Mouse (Mus musculus) frontal cortex, postnatal 14 days (tissue): ENCODE results near the gene Fn3k.

Experiments
- DNase-seq, 2 experiments: peaks; one replicate each; pipeline ENCODE4 v3.0.0; 2022; ENCODE audit warnings: low spot score in 2 of 2

Fn3k gene

DNA sequence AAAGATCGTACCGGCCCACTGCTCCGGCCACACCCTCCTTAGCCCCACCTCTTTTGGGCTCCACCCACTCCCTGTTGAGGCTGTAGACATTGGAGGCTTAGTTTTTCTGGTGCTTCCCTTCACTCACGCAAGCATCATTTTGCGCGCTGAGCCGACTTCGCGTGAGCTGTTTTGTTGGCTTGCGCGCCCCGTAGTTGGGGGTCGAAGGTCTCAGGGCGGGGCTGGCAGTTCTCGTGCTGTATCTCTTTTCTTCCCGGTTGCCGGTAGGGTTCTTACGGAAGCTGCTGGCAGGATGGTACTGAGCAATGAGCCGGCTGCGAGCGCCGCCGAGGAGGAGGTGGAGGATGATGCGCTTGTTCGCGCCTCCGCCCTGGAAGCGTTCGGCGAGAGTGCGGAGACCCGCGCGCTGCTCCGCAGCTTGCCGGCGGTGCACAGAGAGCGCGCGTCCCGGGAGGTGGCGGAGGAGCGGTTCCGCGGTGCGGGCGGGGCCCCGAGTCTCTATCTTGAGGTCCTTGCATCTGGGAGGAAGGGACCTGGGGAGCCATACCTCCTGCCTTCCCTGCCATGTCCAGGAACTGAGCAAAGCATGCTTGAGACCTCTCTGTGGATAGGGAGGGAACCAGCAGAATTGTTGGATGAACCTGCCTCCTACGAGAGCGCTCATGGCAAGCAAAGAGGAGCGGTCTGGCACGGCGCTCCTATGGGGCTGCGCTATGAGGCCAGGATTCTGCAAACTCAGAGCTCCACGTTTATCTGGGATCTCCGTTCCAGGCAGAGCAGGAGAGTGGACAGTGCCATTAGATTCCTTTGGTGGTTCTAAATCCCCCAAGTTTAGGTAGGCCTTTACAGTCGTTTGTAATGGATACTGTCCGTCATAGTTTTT is 17.3 kb downstream of the Fn3k start, which contains the start of gene Tbcd:
TSS of gene Tbcd (plus strand) at position 197 of the 883 bp plus-strand sequence.
- DNase-seq = peak; percentile 93 to 95

DNA sequence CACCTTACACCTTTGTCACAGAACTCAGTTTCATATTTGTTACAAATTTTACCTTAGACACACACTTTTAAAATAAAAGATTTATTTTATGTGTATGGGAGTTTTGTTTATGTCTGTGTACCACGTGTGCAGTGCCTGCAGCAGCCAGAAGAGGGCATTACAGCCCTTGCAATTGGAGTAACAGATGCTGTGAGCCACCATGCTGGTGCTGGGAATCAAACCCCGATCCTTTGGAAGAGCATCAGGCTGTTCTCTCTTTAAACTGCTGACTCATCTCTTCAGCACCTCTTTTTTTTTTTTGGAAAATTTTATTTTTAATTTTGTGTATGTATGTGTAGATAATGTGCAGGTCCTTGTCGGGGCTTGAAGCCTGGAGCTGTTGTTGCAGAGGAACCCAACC is 23.2 kb downstream of the Fn3k start:
- DNase-seq = no peak

DNA sequence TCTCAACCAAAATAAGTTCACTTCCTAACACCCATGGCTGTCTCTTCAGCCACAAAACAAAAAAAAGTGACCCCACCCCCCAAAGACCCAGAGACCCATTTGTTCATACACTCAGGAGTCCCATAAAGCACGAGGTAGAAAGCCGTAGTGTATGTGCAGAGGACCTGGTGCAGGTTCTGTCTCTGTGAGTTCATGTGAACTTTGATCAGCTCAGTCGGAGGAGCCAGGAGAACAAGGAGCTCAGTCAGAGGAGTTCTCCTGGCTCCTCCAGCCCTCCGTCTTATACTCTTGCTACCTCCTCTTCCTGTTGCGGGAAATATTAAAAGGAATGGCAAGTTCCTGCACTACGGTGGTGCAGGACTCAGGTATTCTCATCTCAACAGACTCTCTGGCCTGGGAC is 32.7 kb downstream of the Fn3k start:
- no peak for DNase-seq

DNA sequence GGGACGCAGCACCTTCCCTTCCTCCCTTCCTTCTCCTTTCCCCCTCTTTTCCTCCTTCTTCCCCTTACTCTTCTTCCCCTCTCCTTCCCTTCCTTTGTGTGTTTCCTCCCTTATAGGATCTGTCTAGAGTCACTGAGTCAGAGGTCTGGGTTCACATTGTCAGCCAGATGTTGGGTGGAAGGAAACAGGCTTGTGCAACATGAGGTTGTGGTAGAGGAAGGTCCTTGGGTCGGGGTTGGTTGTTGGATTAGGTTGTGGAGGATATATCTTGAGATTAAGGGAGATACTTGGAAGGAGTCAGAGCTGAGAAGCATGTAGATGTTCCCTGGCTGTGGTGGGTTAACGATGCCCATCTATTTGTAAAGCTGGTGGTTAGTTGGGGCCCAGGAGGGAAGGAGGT is 40.1 kb downstream of the Fn3k start:
- DNase-seq = no peak

DNA sequence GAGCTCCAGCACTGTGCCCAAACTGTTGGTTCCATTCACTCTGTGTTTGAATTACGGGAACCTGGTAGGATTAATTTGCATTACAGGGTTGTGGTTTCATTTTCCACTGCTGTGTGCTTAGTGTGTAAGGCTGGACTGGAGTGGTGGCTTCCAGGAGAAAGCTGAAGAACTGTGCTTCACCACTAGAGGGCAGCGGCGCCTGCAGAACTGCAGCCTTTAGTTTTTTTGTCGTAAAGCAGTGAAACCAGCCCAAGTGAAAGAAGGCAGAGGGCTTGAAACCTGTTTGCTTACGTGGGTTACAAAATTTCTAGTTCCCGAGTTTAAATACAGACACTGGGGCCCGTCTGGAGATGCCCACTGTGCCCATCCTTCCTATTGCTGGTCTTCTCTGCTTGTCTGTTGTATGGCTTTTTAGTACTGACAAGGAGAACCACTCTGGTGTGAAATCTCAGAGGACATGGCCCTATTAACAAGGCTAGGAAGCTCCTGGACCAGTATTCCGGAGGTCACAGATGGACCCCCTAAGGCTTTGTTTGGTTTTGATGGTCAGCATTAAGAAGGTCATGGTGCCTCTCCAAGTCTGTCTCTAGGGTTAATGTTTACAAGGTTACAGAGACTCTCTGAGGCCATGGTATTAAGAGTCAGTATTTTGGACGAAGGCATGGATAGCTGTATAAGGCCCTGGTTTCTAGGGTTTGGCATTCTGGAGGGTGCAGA is 41.1 kb downstream of the Fn3k start:
- peak; percentile 44 to 65 for DNase-seq

DNA sequence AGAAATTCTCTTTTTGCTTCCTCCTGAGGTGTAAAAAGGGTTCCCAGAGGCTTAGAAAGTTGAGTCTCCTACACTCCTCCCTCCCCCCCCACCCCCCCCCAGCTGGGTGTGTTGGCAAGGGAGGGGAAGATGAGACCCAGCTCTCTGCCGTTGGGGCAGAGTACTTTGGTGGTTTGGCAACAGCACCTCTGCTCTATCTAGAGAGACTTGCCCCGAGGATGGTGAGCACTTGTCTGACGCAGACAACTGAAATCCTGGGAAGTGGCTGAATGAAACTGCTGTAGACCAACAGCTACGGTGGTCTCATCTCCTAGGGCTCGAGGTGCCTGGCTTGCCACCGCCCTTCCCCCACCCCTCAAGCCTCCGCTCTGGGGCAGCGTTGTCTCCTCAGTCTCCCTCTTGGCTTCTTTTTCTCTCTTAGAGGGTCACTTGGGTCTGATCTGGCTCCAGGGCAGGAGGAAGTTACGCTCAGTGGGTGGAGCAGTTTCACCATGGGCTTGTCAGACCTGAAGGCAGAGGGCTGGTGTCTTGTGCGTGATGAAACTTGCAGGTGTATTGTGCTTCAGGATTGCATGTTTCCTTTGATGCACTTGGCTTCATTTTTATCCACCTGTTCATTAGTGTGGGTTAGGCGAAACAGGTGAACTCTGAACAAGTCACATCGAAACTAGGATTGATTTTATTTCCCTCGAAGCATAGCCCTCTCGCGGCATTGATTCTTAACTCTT is 44.9 kb downstream of the Fn3k start:
- DNase-seq = no peak

DNA sequence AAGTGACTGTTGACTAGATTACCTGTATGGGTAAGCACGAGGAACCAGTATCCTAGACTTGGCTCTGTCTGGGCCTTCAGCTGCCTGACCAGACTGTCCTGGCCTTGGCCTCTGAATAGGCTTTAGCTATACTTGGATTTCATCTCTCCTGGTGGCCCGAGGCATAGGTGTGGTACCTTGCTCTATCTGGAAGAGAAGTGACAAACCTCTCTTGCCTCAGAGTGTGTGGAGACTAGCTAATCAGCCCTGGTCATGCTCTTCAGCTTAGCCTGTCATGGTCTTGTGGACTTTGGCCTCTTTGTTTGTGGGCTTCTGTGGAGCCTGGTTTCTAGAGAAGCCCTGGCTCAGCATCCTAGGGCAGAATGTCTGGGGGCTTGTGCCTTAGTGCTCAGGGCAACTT is 46.4 kb downstream of the Fn3k start:
- DNase-seq = no peak

DNA sequence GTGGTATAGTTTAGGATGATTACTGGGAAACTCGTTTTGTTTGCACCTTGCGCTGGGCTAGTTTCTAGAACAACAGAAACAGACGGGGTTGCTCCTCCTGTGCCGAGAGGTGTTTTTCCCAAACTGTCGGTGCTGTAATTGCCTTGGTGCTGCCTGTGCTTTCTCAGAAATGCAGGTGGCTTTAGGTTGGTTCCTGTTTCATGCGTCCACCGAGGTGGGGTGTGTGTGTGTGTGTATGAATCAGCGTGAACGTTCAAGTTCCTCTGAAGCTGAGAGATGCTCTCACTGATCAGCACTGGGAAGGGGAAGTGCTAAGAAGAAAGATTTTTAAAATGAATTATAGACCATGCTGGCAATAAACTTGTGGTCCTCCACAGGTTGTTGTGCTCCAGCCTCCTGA is 51.2 kb downstream of the Fn3k start:
- DNase-seq = no peak

DNA sequence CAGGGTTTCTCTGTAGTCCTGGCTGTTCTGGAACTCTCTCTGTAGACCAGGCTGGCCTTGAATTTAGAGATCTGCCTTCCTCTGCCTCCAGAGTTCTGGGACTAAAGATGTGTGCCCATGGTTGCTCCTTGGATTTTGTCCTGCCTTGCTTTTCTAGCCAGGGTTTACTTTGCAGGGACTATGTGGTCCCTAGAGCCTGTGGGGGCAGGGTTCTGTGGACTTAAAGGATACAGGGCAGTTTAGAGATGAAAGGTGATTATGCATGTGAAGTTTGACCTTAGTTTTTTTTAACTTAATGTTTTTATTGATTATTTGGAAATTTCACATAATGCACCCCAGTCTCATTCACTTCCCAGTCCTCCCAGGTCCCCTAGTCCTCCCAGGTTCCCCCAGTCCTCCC is 55.9 kb downstream of the Fn3k start:
- no peak for DNase-seq
